Mouse (Mus musculus) gastrocnemius, adult 2 months (tissue): Measurements from ENCODE around the gene Cfb. TPM values are rescaled to one million over a fixed set of nuclear protein-coding genes. Genes with fewer than 3 reads are reported as not detected.

Experiments used
- DNase-seq: peaks from one replicate; pipeline ENCODE4 v3.0.0; 2022
- H3K27ac ChIP-seq: fragments of 200-600 bp; 2 replicates; pipeline ENCODE4 v1.8.1; 2022; ENCODE audit warnings: mild to moderate bottlenecking
- H3K4me3 ChIP-seq: fragments of 200-600 bp; 2 replicates; pipeline ENCODE4 v1.8.1; 2022; ENCODE audit warnings: mild to moderate bottlenecking, moderate library complexity
- CTCF ChIP-seq: fragments of 200-600 bp; IDR thresholded peaks from 2 replicates; pipeline ENCODE4 v1.8.1; 2022; ENCODE audit warnings: antibody characterized with exemption, mild to moderate bottlenecking, moderate library complexity
- intact Hi-C: fragments of 180-260 bp; cut with DNase I; formaldehyde crosslinking; loops from one replicate; pipeline ENCODE4 v1.15.1; 2025
- microRNA-seq: library from miRNA; unstranded; fragments of <30 nt; microRNA quantifications from one replicate; pipeline ENCODE4 v1.2.0, GENCODE M21; 2021
- total RNA-seq, 2 experiments: library from RNA; stranded (reverse); gene quantifications; 2 replicates each; pipeline ENCODE4 v1.2.3; 2021

The Cfb gene
- total RNA-seq, 2 experiments from 2014 or later: 1.9 to 2.0 TPM

DNA sequence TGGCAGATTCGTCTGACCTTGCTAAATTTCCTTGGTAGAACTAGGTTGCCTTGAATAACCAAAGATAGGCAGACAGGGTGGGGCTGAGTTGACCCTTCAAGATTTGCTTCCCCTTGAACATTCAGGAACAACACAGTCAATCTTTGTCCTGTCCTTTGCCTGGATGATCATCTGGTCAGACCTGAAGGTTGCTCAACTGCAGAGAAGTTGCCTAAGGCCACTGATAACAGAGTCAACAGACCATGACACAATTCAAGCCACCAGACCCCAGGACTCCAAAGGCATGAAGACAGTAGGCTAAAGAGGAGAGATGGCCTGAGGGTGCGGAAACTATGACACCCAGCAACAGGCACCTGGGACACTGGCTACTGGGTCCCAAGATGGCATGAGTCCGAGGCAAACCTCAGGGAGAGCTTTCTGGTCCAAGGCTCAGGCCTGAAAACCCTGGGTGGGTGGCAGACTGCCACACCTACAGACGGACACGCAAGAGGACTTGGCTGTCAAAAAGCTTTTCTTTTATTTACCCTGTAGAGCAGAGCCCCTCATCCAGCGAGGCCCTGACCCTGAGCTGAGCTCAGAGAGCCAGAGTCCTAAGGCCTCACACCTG, 53.6 kb downstream of the Cfb start:
- no peak for TF ChIP-seq CTCF
- Histone ChIP-seq H3K27ac (no peak overlapping the region), H3K4me3 (no peak overlapping the region)
- DNase-seq: no peak
- intact Hi-C loops: no loop called here

DNA sequence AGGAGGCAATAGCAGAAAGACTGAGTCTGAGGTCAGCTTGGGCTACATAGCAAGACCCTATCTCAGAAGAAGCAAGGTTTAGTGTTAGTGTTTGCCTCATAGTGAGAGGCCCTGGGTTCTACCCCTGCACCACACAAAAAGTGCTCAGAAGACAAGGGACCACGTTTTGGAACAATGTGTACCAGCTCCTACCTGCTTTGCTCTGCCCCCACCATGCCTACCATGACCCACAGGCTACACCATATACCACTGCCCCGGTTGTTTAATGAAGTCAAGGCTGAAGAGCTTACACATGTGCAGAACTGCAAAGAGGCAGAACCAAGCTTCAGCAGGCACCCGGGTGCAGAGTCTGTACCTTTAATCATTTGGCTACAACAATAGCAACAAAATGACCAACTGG, 55.1 kb downstream of the Cfb start:
- H3K4me3 ChIP-seq: no peak overlapping the region
- H3K27ac ChIP-seq: no peak overlapping the region
- DNase-seq: no peak
- intact Hi-C loops: no loop called here
- no peak for TF ChIP-seq CTCF

Small RNA genes lying within 50 kb of the gene (microRNA-seq; reads per million reads assigned to microRNA genes)
- not detected for gene Mir6970
- not detected for gene Mir6971
- not detected for gene Mir6972

Other genes with a start within 250 kb of the Cfb start
- 1 to 10 TPM; 1.5 to 1.9 TPM for gene Egfl8, start 246.5 kb downstream of the Cfb start, total RNA-seq
- gene Ppt2, start 234.0 kb downstream of the Cfb start, total RNA-seq: 10 to 100 TPM; 40.5 to 42.2 TPM
- under 1 TPM; 0.28 to 0.36 TPM for gene Prrt1, start 233.0 kb downstream of the Cfb start, total RNA-seq
- gene Fkbpl, start 217.8 kb downstream of the Cfb start, total RNA-seq: 1 to 10 TPM; 4.5 to 9.3 TPM
- gene Atf6b, start 215.4 kb downstream of the Cfb start, total RNA-seq: 1 to 10 TPM; 7.1 to 9.1 TPM
- 10 to 100 TPM; 30.7 to 41.6 TPM for gene Tnxb, start 192.0 kb downstream of the Cfb start, total RNA-seq
- gene C4b, start 118.6 kb downstream of the Cfb start, total RNA-seq: 1 to 10 TPM; 2.4 to 3.4 TPM
- not detected for gene Cyp21a1, start 58.0 kb downstream of the Cfb start, total RNA-seq
- gene Stk19, start 25.6 kb downstream of the Cfb start, total RNA-seq: 1 to 10 TPM; 7.3 to 7.7 TPM
- gene Dxo, start 25.5 kb downstream of the Cfb start, total RNA-seq: 10 to 100 TPM in 1 of 2 experiments, 1 to 10 TPM in 1; 10.0 to 11.4 TPM
- gene Skiv2l, start 12.3 kb downstream of the Cfb start, total RNA-seq: 10 to 100 TPM; 19.0 to 24.6 TPM
- 10 to 100 TPM in 1 of 2 experiments, 1 to 10 TPM in 1; 9.4 to 10.8 TPM for gene Nelfe, start 12.1 kb downstream of the Cfb start, total RNA-seq
- gene Zbtb12, start 17.0 kb upstream of the Cfb start, total RNA-seq: 1 to 10 TPM; 5.2 to 8.3 TPM
- not detected for gene Gm20547, start 19.5 kb upstream of the Cfb start, total RNA-seq
- gene C2, start 35.7 kb upstream of the Cfb start, total RNA-seq: 1 to 10 TPM; 1.3 to 3.4 TPM
- 10 to 100 TPM; 28.0 to 29.6 TPM for gene Ehmt2, start 36.0 kb upstream of the Cfb start, total RNA-seq
- gene Slc44a4, start 51.9 kb upstream of the Cfb start, total RNA-seq: not detected
- gene Neu1, start 68.7 kb upstream of the Cfb start, total RNA-seq: 10 to 100 TPM; 10.5 to 12.0 TPM
- 10 to 100 TPM in 1 of 2 experiments, 1 to 10 TPM in 1; 3.9 to 13.0 TPM for gene Hspa1b, start 96.7 kb upstream of the Cfb start, total RNA-seq
- gene Gm20481, start 107.4 kb upstream of the Cfb start, total RNA-seq: not detected
- 10 to 100 TPM in 1 of 2 experiments, 1 to 10 TPM in 1; 6.8 to 14.1 TPM for gene Hspa1a, start 109.6 kb upstream of the Cfb start, total RNA-seq
- 10 to 100 TPM; 14.9 to 31.2 TPM for gene Hspa1l, start 110.2 kb upstream of the Cfb start, total RNA-seq
- gene Lsm2, start 119.3 kb upstream of the Cfb start, total RNA-seq: 10 to 100 TPM; 15.2 to 17.0 TPM
- gene Vars, start 138.5 kb upstream of the Cfb start, total RNA-seq: 10 to 100 TPM; 31.0 to 35.2 TPM
- 10 to 100 TPM in 1 of 2 experiments, 1 to 10 TPM in 1; 7.8 to 14.4 TPM for gene Vwa7, start 154.1 kb upstream of the Cfb start, total RNA-seq
- gene Sapcd1, start 165.5 kb upstream of the Cfb start, total RNA-seq: not detected
- not detected for gene Msh5, start 184.2 kb upstream of the Cfb start, total RNA-seq
- 10 to 100 TPM in 1 of 2 experiments, 1 to 10 TPM in 1; 7.2 to 11.3 TPM for gene Clic1, start 187.4 kb upstream of the Cfb start, total RNA-seq
- 1 to 10 TPM; 6.9 to 9.3 TPM for gene Ddah2, start 196.5 kb upstream of the Cfb start, total RNA-seq
- gene Ly6g6c, start 202.9 kb upstream of the Cfb start, total RNA-seq: not detected
- not detected for gene Mpig6b, start 203.7 kb upstream of the Cfb start, total RNA-seq
- gene Ly6g6e, start 214.4 kb upstream of the Cfb start, total RNA-seq: not detected
- gene Ly6g6d, start 215.5 kb upstream of the Cfb start, total RNA-seq: 1 to 10 TPM in 1 of 2 experiments, under 1 TPM in 1; 0.50 to 1.9 TPM
- gene Ly6g6f, start 223.1 kb upstream of the Cfb start, total RNA-seq: not detected
- 10 to 100 TPM; 74.2 to 99.7 TPM for gene Abhd16a, start 226.7 kb upstream of the Cfb start, total RNA-seq
- gene Ly6g5c, start 245.8 kb upstream of the Cfb start, total RNA-seq: not detected